Mouse (Mus musculus): ENCODE measurements around the gene Mdm1. TPM values are rescaled to one million over a fixed set of nuclear protein-coding genes. Genes with fewer than 3 reads are reported as not detected.

Gene Mdm1
- polyA plus RNA-seq, 1 experiment from 2014 or later, result 13.6 TPM

DNA sequence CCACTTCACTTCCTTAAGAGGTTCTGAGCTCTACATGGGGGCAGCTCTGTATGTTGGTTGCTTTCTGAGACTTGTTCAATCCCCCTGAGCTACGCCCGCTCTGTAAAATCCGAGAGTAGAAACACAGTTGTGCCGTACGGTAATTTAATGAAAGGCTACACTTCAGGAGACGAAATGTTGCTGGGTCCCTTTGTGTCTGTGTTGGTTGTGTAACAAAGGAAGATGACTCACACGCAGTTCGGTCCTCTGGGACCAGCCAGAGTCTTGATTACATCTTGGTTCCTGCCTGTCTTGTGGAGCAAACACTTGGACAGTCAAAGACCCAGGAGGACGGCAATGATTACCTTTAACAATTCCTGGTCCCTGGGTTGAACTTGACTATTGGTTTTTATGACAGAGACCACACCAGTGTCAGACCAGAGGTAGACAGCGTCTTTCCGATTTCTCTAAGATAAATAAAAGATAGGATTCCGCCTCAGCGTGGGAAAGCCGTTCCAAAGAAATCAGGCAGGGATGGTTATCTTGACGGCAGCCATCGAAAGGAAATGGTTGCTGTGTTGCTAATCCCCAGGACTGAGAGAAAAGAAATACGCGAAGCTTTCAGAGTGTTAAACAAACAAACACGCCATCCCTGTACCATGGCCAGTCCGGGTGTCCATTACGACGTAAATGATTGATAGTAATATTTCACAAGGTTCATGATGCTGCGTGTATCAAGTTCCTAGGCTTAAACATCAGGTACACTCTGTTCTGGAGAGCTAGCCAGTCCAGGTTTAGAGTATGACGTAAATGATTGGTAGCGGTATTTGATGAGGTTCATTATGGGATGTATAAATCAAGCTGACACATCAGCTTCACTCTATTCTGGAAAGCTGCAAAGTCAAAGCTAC is 20.3 kb upstream of the Mdm1 start:
- peak overlapping the region; percentile 17 for H3K4me2 ChIP-seq (replicated peaks; ENCODE audit: low read depth, low read length)
- H3K4me3 ChIP-seq (ENCODE audit: low read depth, low read length), result no peak overlapping the region
- no peak overlapping the region for H3K9ac ChIP-seq (replicated peaks; ENCODE audit: low read depth)
- H3K9me3 ChIP-seq (ENCODE audit: low read length), result no peaks in the 10 kb centered on the region
- H3K4me1 ChIP-seq (ENCODE audit: insufficient read depth, low read depth, low read length), result no peaks in the 10 kb centered on the region
- H3K36me3 ChIP-seq (ENCODE audit: insufficient read depth, low read length), result no peaks in the 10 kb centered on the region
- DNase-seq (ENCODE audit: low spot score), result peak; percentile 74
- 41% methylated on average over 25 of the region's 25 CpGs for WGBS
- no peaks in the 10 kb centered on the region for H3K27me3 ChIP-seq (replicated peaks; ENCODE audit: insufficient read depth, low read length)
- peak; percentile 90 for ATAC-seq
- TF ChIP-seq CTCF (IDR thresholded peaks at IDR 0.05) (no peak), EP300 (IDR thresholded peaks at IDR 0.05) (peak; percentile 80)
- peak overlapping the region; percentile 28; the same call in 1 of the 2 replicates for H3K27ac ChIP-seq (ENCODE audit: low read length)

DNA sequence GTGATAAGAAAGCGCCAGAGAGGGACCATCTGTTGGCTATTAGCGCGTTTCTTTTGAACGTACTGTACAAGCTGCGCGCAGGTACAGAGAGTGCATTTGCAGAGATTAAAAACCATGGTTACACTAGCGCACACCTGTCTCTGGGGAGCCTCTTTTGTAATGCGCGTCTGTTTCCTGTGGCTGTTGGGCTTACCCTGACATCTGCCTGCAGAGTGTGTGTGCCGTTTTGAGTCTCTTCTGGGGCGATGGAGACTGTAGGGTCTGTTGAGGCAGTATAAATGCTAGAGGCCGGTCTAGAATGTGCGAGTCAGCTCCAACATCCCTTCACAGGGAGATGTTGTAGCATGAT is 19.7 kb upstream of the Mdm1 start:
- ATAC-seq, result 0 out of 2 replicates have a peak, but pooled peaks have one; percentile 13
- peak overlapping the region; percentile 17 for H3K4me2 ChIP-seq (replicated peaks; ENCODE audit: low read depth, low read length)

DNA sequence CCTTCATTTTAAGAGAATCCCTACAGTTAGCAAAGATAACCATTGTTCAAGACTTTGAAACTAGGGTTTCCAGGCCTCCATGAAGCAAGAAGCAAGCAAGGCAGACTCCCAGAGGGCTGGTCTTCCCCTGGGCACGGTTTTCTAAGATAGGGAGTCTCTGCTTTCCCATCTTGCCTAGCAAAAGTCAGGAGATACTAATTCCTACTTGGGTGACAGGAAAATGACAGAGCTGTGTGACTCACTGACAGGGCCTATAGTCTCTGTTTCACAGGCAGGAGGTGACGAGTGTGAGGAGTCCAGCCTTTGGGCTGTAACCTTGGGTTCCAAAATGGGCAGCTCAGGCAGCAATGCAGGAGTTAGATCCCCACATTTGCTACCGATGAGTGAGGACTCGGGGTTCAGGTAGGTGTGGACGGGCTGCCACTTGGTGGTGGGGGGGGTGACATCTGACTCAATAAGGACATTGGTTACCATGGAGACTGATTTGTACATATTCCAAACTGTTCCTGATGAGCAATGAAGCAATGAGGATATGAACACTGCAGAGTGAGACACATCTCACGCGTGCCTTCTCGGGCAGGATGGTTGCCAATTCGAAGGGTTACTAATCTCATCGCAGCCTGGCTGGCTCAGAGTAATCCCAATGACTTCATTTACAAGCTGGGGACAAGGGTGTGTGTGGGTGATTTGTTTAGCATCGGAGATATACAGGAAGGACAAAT is 19.0 kb upstream of the Mdm1 start:
- ATAC-seq (peak; percentile 30; the same call in 1 of the 2 replicates), DNase-seq (ENCODE audit: low spot score) (no peak)
- TF ChIP-seq CTCF (IDR thresholded peaks at IDR 0.05) (no peak), EP300 (IDR thresholded peaks at IDR 0.05) (no peak)

More for the DNA sequence above, 19.7 kb upstream of the Mdm1 start:
- Histone ChIP-seq H3K36me3 (ENCODE audit: insufficient read depth, low read length) (no peaks in the 10 kb centered on the region), H3K4me1 (ENCODE audit: insufficient read depth, low read depth, low read length) (no peaks in the 10 kb centered on the region), H3K9me3 (ENCODE audit: low read length) (no peaks in the 10 kb centered on the region), H3K27ac (ENCODE audit: low read length) (no peak overlapping the region), H3K4me3 (ENCODE audit: low read depth, low read length) (no peak overlapping the region), H3K27me3 (replicated peaks; ENCODE audit: insufficient read depth, low read length) (no peaks in the 10 kb centered on the region), H3K9ac (replicated peaks; ENCODE audit: low read depth) (no peak overlapping the region)
- WGBS, result 40% methylated on average over 13 of the region's 13 CpGs
- TF ChIP-seq CTCF (IDR thresholded peaks at IDR 0.05) (no peak), EP300 (IDR thresholded peaks at IDR 0.05) (no peak)
- DNase-seq (ENCODE audit: low spot score), result no peak

DNA sequence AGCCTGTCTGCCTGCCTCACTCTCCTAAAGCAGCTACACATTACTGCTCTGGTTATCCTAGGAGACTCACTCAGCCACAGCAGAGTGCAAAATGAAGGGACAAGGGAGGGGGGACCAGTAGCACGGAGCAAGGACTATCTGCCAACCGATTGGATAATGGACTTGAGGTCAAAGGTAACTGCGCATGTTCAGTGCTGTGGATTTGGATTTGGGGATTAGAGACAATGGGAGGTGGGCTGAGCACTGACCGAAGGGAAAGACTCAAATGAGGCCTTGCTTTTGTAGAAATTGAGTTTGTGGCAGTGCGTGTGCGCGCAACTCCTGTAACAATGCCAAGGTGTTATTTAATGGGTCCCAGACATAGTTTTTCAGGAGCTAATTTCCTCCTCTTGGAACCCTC is 16.4 kb upstream of the Mdm1 start:
- 95% methylated on average over 7 of the region's 7 CpGs for WGBS
- no peak for TF ChIP-seq CTCF (IDR thresholded peaks at IDR 0.05)
- no peak for TF ChIP-seq EP300 (IDR thresholded peaks at IDR 0.05)
- DNase-seq (ENCODE audit: low spot score), result no peak
- Histone ChIP-seq H3K27me3 (replicated peaks; ENCODE audit: insufficient read depth, low read length) (no peaks in the 10 kb centered on the region), H3K9me3 (ENCODE audit: low read length) (no peaks in the 10 kb centered on the region), H3K4me3 (ENCODE audit: low read depth, low read length) (no peak overlapping the region), H3K9ac (replicated peaks; ENCODE audit: low read depth) (no peak overlapping the region), H3K27ac (ENCODE audit: low read length) (no peak overlapping the region), H3K36me3 (ENCODE audit: insufficient read depth, low read length) (no peaks in the 10 kb centered on the region), H3K4me2 (replicated peaks; ENCODE audit: low read depth, low read length) (no peak overlapping the region), H3K4me1 (ENCODE audit: insufficient read depth, low read depth, low read length) (no peaks in the 10 kb centered on the region)
- no peak for ATAC-seq

More for the DNA sequence above, 19.0 kb upstream of the Mdm1 start:
- 86% methylated on average over 11 of the region's 11 CpGs for WGBS
- H3K4me1 ChIP-seq (ENCODE audit: insufficient read depth, low read depth, low read length), result no peaks in the 10 kb centered on the region
- no peak overlapping the region for H3K4me3 ChIP-seq (ENCODE audit: low read depth, low read length)
- no peak overlapping the region for H3K4me2 ChIP-seq (replicated peaks; ENCODE audit: low read depth, low read length)
- H3K36me3 ChIP-seq (ENCODE audit: insufficient read depth, low read length), result no peaks in the 10 kb centered on the region
- H3K27ac ChIP-seq (ENCODE audit: low read length), result no peak overlapping the region
- H3K9me3 ChIP-seq (ENCODE audit: low read length), result no peaks in the 10 kb centered on the region
- no peak overlapping the region for H3K9ac ChIP-seq (replicated peaks; ENCODE audit: low read depth)
- H3K27me3 ChIP-seq (replicated peaks; ENCODE audit: insufficient read depth, low read length), result no peaks in the 10 kb centered on the region

DNA sequence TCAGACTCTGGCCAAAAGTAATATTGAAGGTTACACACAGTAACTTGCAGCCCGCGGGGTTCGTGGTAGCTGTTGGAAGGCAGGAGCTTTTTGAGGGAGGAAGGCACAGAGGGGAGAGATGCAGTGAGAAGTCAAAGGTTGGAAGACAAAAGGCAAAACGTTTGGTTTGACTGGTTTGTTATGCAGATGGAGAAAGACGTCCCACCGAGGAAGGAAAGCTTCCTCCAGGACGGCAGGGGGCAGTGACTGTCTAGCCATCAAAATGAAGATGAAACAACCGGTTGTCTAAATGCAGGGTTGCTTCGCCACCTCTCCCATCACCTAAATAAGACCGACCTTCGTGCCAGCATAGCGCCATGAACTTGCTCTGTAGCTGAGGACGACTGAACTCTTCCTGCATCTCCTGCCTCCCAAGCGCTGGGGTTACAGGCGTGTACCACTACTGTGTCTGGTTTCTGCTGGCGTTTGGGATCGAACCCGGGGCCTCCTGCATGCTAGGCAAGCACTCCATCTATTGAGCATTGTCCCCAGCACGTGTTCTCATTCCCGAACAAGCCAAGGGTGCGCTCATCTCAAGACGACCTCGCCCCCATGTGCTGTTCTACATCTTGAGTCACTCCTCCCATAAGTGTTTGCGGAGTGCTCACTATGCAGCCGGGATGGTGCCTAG is 15.7 kb upstream of the Mdm1 start:
- no peaks in the 10 kb centered on the region for H3K4me1 ChIP-seq (ENCODE audit: insufficient read depth, low read depth, low read length)
- no peak overlapping the region for H3K4me3 ChIP-seq (ENCODE audit: low read depth, low read length)
- H3K27ac ChIP-seq (ENCODE audit: low read length), result no peak overlapping the region
- ATAC-seq (no peak), DNase-seq (ENCODE audit: low spot score) (no peak)
- no peaks in the 10 kb centered on the region for H3K9me3 ChIP-seq (ENCODE audit: low read length)
- H3K4me2 ChIP-seq (replicated peaks; ENCODE audit: low read depth, low read length), result no peak overlapping the region
- no peaks in the 10 kb centered on the region for H3K27me3 ChIP-seq (replicated peaks; ENCODE audit: insufficient read depth, low read length)
- WGBS, result 76% methylated on average over 25 of the region's 25 CpGs
- no peaks in the 10 kb centered on the region for H3K36me3 ChIP-seq (ENCODE audit: insufficient read depth, low read length)
- no peak overlapping the region for H3K9ac ChIP-seq (replicated peaks; ENCODE audit: low read depth)
- TF ChIP-seq EP300 (IDR thresholded peaks at IDR 0.05), result no peak
- TF ChIP-seq CTCF (IDR thresholded peaks at IDR 0.05), result no peak
